Mouse (Mus musculus) limb, embryonic 12.5 days (tissue): ENCODE results near the gene Gars. TPM values are rescaled to one million over a fixed set of nuclear protein-coding genes. Genes with fewer than 3 reads are reported as not detected.

ENCODE experiments used
- ATAC-seq: fragments of 200-750 bp; cut with Nextera tagmentation; 2 replicates; pipeline ENCODE4 v1.8.0; 2017; ENCODE audit warnings: low read depth, moderate TSS enrichment; ENCODE audit not compliant: insufficient number of reproducible peaks, insufficient read depth, low FRiP score, low TSS enrichment
- H3K27ac ChIP-seq: fragments of 300-500 bp; sonication (generic); 2 replicates; pipeline ENCODE4 v1.5.1; 2016; ENCODE audit warnings: mild to moderate bottlenecking, moderate library complexity
- H3K27me3 ChIP-seq: fragments of 300-500 bp; sonication (generic); 2 replicates; pipeline ENCODE4 v1.6.1; 2016; ENCODE audit warnings: mild to moderate bottlenecking, moderate library complexity
- H3K36me3 ChIP-seq: fragments of 300-500 bp; sonication (generic); 2 replicates; pipeline ENCODE4 v1.6.1; 2016; ENCODE audit warnings: mild to moderate bottlenecking, moderate library complexity
- H3K4me1 ChIP-seq: fragments of 300-500 bp; sonication (generic); replicated peaks from 2 replicates; pipeline ENCODE4 v1.6.1; 2016
- H3K4me2 ChIP-seq: fragments of 300-500 bp; sonication (generic); 2 replicates; pipeline ENCODE4 v1.6.1; 2016; ENCODE audit warnings: mild to moderate bottlenecking, moderate library complexity
- H3K4me3 ChIP-seq: fragments of 300-500 bp; sonication (generic); replicated peaks from 2 replicates; pipeline ENCODE4 v1.5.1; 2016; ENCODE audit warnings: mild to moderate bottlenecking
- H3K9ac ChIP-seq: fragments of 300-500 bp; sonication (generic); replicated peaks from 2 replicates; pipeline ENCODE4 v1.6.1; 2016; ENCODE audit warnings: mild to moderate bottlenecking, moderate library complexity
- H3K9me3 ChIP-seq: fragments of 300-500 bp; sonication (generic); 2 replicates; pipeline ENCODE4 v1.6.1; 2016; ENCODE audit warnings: mild to moderate bottlenecking, moderate library complexity
- WGBS: fragments of 180-500 bp; shearing (Covaris S2); methylation state at CpG from one replicate; pipeline ENCODE4 v1.1.7; 2016; 5-methylcytosine and 5-hydroxymethylcytosine counted together
- polyA plus RNA-seq: library from polyadenylated mRNA; unstranded; fragments of >200 nt; fragmentation: Nextera tagmentation; extraction: Ambion mirVana; gene quantifications from 2 replicates; pipeline ENCODE4 v1.2.1, GENCODE M21; 2016

Gene Gars
- polyA plus RNA-seq, 1 experiment from 2014 or later = 149 TPM

DNA sequence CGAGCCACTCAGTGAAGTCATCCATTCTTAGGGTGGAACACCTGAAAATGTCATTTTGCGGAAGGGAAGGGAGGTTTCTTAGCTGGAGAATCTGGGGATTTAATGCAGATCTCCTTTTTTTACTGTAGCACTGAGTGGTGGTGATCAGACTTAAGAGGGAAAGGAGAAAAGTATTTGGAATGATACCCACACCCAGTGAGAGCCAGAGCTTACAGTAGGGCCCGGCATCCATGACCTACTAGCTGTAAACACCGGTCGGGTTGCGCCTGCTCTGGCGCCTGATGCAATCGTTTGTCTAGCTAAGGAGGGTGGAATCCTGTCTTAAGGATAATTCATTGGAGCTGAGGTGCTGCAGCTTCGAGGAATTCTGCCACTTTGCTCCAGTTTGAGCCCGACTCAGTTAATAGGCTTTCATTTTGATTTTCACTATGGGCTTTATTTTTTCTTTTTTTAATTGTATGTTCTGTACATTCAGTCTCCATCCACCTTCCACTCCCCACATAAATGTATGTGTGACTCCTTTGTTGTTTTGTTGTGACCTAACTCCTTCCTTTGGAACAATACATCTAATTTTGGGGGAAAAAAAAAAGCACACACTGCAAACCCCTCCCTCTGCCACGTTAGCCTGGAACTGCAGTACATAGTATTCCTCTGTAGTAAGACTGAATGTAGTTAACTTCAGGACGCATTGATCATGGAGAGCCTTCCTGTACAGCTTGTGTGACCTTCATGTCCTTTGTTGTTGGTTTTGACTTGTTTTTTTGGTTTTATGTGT is 1.1 kb downstream of the Gars start:
- Histone ChIP-seq H3K4me3 (peak overlapping the region; percentile 97), H3K9ac (peak overlapping the region; percentile 93), H3K36me3 (no peaks in the 10 kb centered on the region), H3K27ac (peak overlapping the region; percentile 95; the same call in 1 of the 2 replicates), H3K9me3 (no peaks in the 10 kb centered on the region), H3K4me2 (peak overlapping the region; percentile 83), H3K4me1 (peaks cover 11% of the 10 kb centered on the region), H3K27me3 (no peaks in the 10 kb centered on the region)
- no peak for ATAC-seq
- WGBS = 3% methylated on average over 12 of the region's 12 CpGs

DNA sequence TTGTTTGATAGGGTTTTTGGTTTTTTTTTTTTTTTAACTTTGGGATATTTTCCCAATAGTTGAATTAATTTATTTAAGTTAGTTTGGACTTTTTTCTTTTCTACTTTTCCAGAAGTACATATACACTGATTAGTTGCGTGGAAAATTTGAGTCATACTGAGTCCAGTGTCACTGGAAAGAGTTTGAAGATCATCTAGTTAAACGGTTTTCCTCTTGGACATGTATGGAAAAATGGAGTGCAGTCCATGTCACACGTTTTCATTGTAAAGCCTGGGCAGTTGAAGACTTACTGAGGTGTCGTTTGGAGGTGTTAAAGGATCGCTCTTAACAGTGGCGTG is 1.6 kb downstream of the Gars start:
- ATAC-seq = no peak
- Histone ChIP-seq H3K36me3 (no peaks in the 10 kb centered on the region), H3K4me3 (no peak overlapping the region), H3K9me3 (no peaks in the 10 kb centered on the region), H3K27ac (no peak overlapping the region), H3K9ac (no peak overlapping the region), H3K4me1 (peaks cover 17% of the 10 kb centered on the region), H3K27me3 (no peaks in the 10 kb centered on the region), H3K4me2 (peak overlapping the region; percentile 83)
- 69% methylated on average over 6 of the region's 6 CpGs for WGBS

DNA sequence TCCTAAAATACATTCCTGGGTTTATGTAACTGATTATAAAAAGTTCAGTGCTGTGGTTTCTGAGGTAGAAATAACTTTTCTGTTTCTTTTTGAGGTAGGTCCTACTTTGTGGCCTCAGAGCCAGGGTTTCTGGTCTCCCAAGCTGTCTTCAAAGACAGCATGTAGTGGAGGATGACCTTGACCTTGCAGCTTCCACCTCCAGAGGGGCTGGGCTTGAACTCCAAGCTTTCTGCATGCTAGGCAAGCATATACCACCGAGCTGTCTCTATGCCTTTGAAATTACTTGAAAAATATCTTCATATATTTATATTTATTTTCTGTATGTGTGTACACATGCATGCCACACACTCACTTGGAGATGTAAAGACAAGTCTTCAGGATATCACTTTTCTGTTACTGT is 2.2 kb downstream of the Gars start:
- Histone ChIP-seq H3K4me2 (no peak overlapping the region), H3K27ac (no peak overlapping the region), H3K36me3 (no peaks in the 10 kb centered on the region)

DNA sequence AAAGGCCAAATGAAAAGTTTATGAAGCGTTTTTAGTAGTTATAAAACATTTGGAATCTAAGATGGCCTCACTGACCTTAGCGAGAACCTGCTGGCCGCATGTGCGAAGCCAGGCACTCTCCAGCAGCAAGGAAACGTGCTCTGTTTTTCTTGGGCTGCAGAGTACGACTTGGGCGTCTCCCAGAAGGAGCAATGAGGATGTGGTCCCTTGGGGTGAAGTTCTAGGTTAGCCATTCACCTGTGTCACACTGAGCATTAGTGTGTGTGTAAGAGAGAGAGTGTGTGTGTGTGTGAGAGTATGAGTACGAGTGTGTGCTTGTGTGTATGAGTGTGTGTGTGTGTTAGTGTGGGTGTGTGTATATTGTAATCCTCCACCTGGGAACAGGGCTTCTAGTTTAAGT is 5.4 kb downstream of the Gars start:
- Histone ChIP-seq H3K4me1 (peaks cover 25% of the 10 kb centered on the region), H3K27ac (no peak overlapping the region), H3K9me3 (no peaks in the 10 kb centered on the region), H3K4me2 (no peak overlapping the region), H3K9ac (no peak overlapping the region), H3K36me3 (peaks cover 14% of the 10 kb centered on the region), H3K27me3 (no peaks in the 10 kb centered on the region), H3K4me3 (no peak overlapping the region)
- 74% methylated on average over 8 of the region's 8 CpGs for WGBS
- no peak for ATAC-seq

More for the DNA sequence above, 2.2 kb downstream of the Gars start:
- no peak for ATAC-seq
- no peaks in the 10 kb centered on the region for H3K27me3 ChIP-seq
- H3K4me1 ChIP-seq = peaks cover 23% of the 10 kb centered on the region
- WGBS = 85% methylated on average over 1 of the region's 1 CpGs
- H3K9me3 ChIP-seq = no peaks in the 10 kb centered on the region
- H3K9ac ChIP-seq = no peak overlapping the region
- H3K4me3 ChIP-seq = no peak overlapping the region

DNA sequence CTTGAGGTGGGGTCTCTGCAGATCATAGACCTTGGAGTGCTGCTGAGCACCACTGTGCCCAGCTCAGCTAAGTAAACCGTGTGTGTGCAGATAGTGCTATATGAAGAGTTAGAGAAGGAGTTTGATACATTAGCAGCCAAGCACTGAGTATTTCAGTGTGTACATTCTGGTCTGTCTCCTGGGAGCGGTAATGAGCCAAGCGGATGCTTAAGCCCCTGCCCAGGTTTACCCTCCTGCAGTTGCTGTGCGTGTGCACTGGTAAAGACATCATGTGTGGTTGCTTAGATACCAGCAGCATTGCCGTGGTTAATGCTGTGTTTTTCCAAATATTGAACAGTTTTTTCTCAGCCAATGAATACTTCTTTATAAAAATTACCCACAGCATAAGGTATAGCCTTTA is 6.7 kb downstream of the Gars start:
- no peaks in the 10 kb centered on the region for H3K27me3 ChIP-seq
- WGBS = 68% methylated on average over 5 of the region's 5 CpGs
- peaks cover 18% of the 10 kb centered on the region for H3K4me1 ChIP-seq
- no peak overlapping the region for H3K4me3 ChIP-seq
- H3K9me3 ChIP-seq = no peaks in the 10 kb centered on the region
- no peak overlapping the region for H3K27ac ChIP-seq
- 0 out of 2 replicates have a peak, but pooled peaks have one; percentile 15 for ATAC-seq
- H3K36me3 ChIP-seq = peaks cover 27% of the 10 kb centered on the region
- no peak overlapping the region for H3K9ac ChIP-seq
- no peak overlapping the region for H3K4me2 ChIP-seq

DNA sequence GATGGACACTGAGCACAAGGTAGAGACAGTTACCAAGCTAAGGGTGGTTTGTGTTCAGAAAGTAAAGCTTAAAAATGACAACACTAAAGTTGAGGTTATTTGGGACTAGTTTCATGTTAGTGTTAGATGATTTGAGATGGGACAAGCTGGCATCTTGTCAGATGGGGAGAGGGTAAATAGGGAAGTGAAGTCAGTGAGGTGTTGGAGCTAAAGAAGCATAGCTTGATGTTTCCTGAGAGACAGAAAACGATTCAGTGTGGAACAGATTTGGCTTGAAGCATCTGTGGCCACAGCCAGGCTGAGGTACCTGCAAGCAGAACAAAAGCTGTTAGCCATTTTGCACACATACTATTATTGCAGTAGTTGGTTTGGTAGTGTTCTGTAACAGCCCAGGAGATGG is 7.5 kb downstream of the Gars start:
- WGBS = 64% methylated on average over 1 of the region's 1 CpGs
- Histone ChIP-seq H3K27ac (no peak overlapping the region), H3K4me2 (no peak overlapping the region), H3K4me3 (no peak overlapping the region), H3K9me3 (no peaks in the 10 kb centered on the region), H3K4me1 (peaks cover 18% of the 10 kb centered on the region), H3K27me3 (no peaks in the 10 kb centered on the region), H3K9ac (no peak overlapping the region), H3K36me3 (peaks cover 35% of the 10 kb centered on the region)
- no peak for ATAC-seq

DNA sequence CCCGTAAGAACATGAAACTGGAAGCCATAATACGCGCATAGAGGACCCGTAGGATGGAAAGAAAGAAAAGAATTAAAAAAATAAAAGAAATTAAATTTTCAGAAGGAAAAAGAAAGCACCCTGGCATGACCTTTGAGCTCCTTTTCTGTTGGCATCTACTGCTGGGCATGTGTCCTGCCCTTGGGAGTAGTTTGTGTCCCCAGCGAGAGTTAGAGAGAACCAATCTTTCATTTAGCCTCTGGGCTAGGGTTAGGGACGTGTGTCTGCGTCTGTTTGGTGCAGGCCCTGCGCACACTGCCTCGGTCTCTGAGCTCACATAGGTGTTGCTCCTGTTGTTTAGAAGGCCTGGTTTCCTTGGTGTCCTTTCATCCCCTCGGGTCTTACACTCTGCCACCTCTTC is 11.4 kb downstream of the Gars start:
- Histone ChIP-seq H3K36me3 (peaks cover 71% of the 10 kb centered on the region), H3K4me2 (no peak overlapping the region), H3K4me3 (no peak overlapping the region), H3K9ac (no peak overlapping the region), H3K4me1 (peaks cover 10% of the 10 kb centered on the region), H3K27ac (no peak overlapping the region), H3K9me3 (no peaks in the 10 kb centered on the region), H3K27me3 (no peaks in the 10 kb centered on the region)
- WGBS = 90% methylated on average over 10 of the region's 10 CpGs
- ATAC-seq = no peak

DNA sequence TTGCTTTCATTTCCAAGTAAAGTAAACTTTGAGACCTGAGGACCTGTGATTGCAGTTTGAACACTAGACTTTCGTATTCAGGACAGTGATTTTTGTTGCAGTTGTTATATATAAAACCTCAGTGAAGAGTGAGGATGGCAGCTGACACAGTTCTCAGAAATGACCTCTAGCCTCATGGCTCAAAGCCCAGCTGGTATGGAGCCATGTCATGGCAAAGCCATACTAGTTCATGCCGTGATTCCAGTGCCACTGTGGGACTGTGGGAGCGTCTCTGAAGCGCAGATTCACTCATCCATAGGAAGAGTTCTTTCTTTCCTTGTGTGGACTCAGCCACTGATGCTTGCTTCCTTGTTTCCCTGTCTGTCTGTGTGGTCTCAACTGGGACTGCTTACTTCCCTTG is 16.7 kb downstream of the Gars start:
- Histone ChIP-seq H3K4me1 (no peaks in the 10 kb centered on the region), H3K36me3 (peaks cover 89% of the 10 kb centered on the region), H3K9ac (no peak overlapping the region), H3K4me2 (no peak overlapping the region), H3K4me3 (no peak overlapping the region), H3K9me3 (no peaks in the 10 kb centered on the region), H3K27me3 (no peaks in the 10 kb centered on the region), H3K27ac (no peak overlapping the region)
- 95% methylated on average over 4 of the region's 4 CpGs for WGBS
- no peak for ATAC-seq

DNA sequence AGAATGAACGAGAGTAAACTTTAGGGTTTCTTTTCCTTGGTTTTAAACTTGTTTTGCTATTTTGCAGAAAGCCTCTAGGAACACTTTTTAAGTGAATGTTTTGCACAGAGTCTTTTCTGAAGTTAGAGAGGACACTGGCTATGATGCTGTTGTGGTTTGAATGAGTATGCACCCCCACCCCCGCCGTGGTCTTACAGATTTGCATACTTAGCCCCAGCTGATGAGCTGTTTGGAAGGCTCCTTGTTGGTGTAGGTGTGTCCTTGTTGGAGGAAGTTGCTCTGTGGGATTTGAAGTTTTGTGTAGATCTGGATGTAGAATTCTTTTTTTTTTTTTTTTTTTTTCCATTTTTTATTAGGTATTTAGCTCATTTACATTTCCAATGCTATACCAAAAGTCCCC is 19.6 kb downstream of the Gars start:
- Histone ChIP-seq H3K9ac (no peak overlapping the region), H3K4me2 (no peak overlapping the region), H3K9me3 (no peaks in the 10 kb centered on the region), H3K27ac (no peak overlapping the region), H3K36me3 (peaks cover 90% of the 10 kb centered on the region), H3K4me3 (no peak overlapping the region), H3K27me3 (no peaks in the 10 kb centered on the region), H3K4me1 (no peaks in the 10 kb centered on the region)
- WGBS = 88% methylated on average over 3 of the region's 3 CpGs
- ATAC-seq = no peak

DNA sequence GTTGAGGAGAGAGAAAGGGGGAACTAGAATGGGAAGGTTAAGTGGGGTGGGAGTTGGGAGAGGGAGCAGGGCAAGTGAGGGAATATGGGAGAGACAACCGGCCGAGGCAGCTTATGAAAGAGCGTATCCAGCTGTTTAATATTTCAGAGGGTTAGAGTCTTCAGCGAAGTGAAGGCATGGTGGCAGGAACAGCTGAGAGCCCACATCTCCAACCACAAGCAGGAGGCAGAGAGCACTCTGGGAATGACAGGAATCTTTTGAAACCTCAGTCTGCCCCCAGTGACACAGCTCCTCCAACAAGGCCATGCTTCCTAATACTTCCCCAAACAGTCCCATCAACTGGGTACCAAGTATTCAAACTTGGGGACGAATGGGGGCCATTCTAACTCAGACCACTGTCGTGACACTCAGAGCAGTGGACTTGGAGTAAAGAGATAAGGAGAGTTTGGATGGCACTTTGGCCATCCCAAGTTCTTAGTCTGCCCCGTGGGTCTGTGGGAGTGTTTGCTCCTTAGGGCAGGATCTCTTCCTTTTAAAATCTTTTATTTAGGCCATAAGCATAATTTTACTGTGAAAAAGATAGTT is 22.5 kb downstream of the Gars start:
- no peak overlapping the region for H3K4me3 ChIP-seq
- no peaks in the 10 kb centered on the region for H3K4me1 ChIP-seq
- H3K4me2 ChIP-seq = no peak overlapping the region
- WGBS = 90% methylated on average over 7 of the region's 7 CpGs
- no peaks in the 10 kb centered on the region for H3K27me3 ChIP-seq
- H3K9ac ChIP-seq = no peak overlapping the region
- no peak for ATAC-seq
- H3K36me3 ChIP-seq = peaks cover 90% of the 10 kb centered on the region
- no peaks in the 10 kb centered on the region for H3K9me3 ChIP-seq
- no peak overlapping the region for H3K27ac ChIP-seq

DNA sequence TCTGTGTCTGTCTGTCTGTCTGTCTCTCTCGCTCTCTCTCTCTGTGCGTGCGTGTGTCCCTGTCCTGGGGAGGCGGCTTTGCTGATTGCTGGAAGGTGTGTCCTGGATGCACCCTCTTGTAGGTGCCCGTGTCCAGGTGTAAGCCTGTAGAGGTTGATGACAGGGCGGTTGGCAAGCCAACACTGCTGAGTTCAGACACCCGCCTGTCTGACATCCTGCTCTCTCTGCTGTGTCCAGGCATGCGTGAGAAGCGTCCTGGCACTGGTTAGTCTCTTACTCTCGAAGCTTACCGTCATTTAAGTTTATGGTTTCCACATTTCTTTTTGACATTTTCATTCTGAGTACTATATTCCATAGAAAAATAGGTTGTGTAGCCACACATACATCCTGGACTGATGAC is 23.5 kb downstream of the Gars start:
- ATAC-seq = no peak
- WGBS = 83% methylated on average over 11 of the region's 11 CpGs

DNA sequence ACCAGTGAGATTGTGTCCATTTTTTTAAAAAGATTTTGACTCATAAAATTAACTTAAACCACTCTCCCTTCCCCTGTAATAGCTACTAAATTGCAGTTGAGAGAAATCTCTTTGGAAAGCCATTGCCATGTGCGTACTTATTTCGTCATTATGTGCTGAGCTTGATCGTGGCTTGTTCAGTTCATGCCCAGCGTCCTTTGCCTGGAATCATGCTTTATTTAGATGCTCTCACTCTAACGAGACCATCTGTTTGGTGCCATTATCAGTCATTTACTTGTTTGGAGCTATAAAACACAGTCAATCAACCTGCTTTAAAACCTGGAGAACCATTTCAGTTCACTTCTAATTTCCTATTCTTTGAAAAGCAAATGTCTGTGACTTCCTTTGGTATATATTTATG is 24.4 kb downstream of the Gars start:
- ATAC-seq = no peak
- H3K4me2 ChIP-seq = no peak overlapping the region
- no peaks in the 10 kb centered on the region for H3K27me3 ChIP-seq
- no peak overlapping the region for H3K9ac ChIP-seq
- no peak overlapping the region for H3K27ac ChIP-seq
- H3K9me3 ChIP-seq = no peaks in the 10 kb centered on the region
- no peak overlapping the region for H3K4me3 ChIP-seq
- peaks cover 91% of the 10 kb centered on the region for H3K36me3 ChIP-seq
- H3K4me1 ChIP-seq = no peaks in the 10 kb centered on the region
- 55% methylated on average over 5 of the region's 5 CpGs for WGBS

More for the DNA sequence above, 23.5 kb downstream of the Gars start:
- Histone ChIP-seq H3K36me3 (peaks cover 90% of the 10 kb centered on the region), H3K4me2 (no peak overlapping the region), H3K4me1 (no peaks in the 10 kb centered on the region), H3K9ac (no peak overlapping the region), H3K27ac (no peak overlapping the region), H3K4me3 (no peak overlapping the region), H3K9me3 (no peaks in the 10 kb centered on the region), H3K27me3 (no peaks in the 10 kb centered on the region)
